Mouse (Mus musculus): ENCODE measurements at regions not wholly inside any gene's neighbourhood (a gene's known extent, or its start where the extent isn't known, plus 50 kb on each side); places are given as distances from the start of the nearest gene placed in this dataset.

DNA sequence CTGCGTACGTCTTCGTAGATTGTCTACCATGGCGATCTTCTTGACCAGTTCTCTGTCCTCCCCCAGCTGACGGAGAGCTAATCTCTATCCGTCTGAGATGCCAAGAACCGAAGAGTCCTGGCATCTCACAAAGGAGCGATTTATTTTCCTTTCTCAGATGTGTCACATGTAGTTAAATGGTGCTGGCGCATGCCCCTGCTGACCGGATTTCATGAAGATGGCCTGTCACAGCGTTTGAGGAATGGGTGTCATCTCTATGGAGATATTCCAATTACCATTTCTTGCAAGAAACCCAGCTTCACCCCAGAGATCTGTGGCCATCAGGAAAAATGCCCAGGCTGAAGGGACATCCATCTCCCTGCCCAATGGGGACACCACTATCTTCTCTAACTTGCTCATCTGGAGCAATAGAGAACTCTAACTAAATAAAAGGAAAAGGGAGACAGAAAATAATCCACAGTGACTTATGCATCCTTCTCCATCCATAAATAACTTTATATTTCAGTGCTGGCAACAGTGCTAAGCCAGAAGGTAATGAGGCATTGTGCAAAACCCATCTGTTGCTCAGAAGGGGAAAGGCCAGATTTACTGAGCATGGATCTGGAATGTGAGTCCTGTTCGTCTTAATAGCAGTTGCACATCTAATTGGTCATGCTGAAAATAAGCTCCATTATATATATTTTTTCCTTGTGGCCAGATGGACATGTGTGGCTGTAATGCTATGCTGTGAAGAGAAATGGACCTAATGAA, 300.2 kb upstream of the Tgfbr2 start:
- TF ChIP-seq POLR2A (IDR thresholded peaks at IDR 0.05; ENCODE audit: borderline replicate concordance, insufficient read depth, low read length), result no peak
- TF ChIP-seq CTCF (IDR thresholded peaks at IDR 0.05; ENCODE audit: borderline replicate concordance, insufficient read depth, low read depth, low read length), result no peak
